Mouse (Mus musculus) bone marrow macrophage, adult 2 months (primary cell): ENCODE data around the gene Bex1.

Experiments
- CTCF ChIP-seq: IDR thresholded peaks from 2 replicates; pipeline ENCODE4 v1.5.1; 2012; ENCODE audit warnings: low read depth, mild to moderate bottlenecking, low read length, moderate library complexity
- POLR2A ChIP-seq: IDR thresholded peaks from 2 replicates; pipeline ENCODE4 v1.6.1; 2012; ENCODE audit warnings: mild to moderate bottlenecking, low read depth, low read length, borderline replicate concordance

DNA sequence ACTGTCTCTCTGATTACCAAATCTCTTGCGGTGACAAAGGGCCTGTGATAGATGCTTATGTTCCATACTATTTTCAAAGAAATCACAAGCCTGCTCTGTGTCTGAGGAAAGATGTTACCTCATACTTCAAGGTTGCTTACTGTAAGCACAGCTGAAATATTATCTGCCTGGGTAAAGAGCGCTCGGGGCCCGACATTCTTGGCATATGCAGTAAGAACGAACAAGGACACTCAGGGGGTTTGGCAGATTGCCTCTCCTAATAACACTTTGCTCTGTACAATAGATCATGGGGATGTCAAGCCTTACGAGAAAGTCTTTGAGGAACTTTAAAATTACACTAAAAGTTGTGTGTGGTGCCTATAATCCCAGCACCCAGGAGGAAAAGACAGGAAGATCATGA lies 33.5 kb upstream of the Bex1 start:
- TF ChIP-seq CTCF (no peak), POLR2A (no peak)
